Mouse (Mus musculus) embryo, embryonic 11.5 days (tissue): ENCODE measurements at regions not wholly inside any gene's neighbourhood (a gene's known extent, or its start where the extent isn't known, plus 50 kb on each side); places are given as distances from the start of the nearest gene placed in this dataset.

Source experiments
- DNase-seq: peaks from one replicate; pipeline ENCODE4 v3.0.0-alpha.2; 2012; ENCODE audit warnings: low read depth, low spot score

- DNase-seq = peak; percentile 35
Measured at GRCm38 (mm10) chr1:95762244-95762643, 94.9 kb upstream of the St8sia4 start.

GRCm38 (mm10) chr1:95754071-95754915, 86.9 kb upstream of the St8sia4 start:
- no peak for DNase-seq

GRCm38 (mm10) chr1:95753517-95753916, 86.1 kb upstream of the St8sia4 start:
- no peak for DNase-seq

- no peak for DNase-seq
Measured at GRCm38 (mm10) chr1:95748940-95749339, 81.6 kb upstream of the St8sia4 start.

- no peak for DNase-seq
Measured at GRCm38 (mm10) chr1:95747287-95747686, 79.9 kb upstream of the St8sia4 start.

GRCm38 (mm10) chr1:95744446-95744845, 77.1 kb upstream of the St8sia4 start:
- DNase-seq = no peak

- no peak for DNase-seq
Measured at GRCm38 (mm10) chr1:95743334-95743733, 76.0 kb upstream of the St8sia4 start.

GRCm38 (mm10) chr1:95719449-95719848, 52.1 kb upstream of the St8sia4 start:
- no peak for DNase-seq

GRCm38 (mm10) chr1:95718794-95719193, 51.4 kb upstream of the St8sia4 start:
- DNase-seq = no peak
